Mouse (Mus musculus) hindbrain, embryonic 12.5 days (tissue): ENCODE measurements around the gene Numbl. TPM values are rescaled to one million over a fixed set of nuclear protein-coding genes. Genes with fewer than 3 reads are reported as not detected.

Source experiments
- ATAC-seq: fragments of 200-750 bp; cut with Nextera tagmentation; 2 replicates; pipeline ENCODE4 v1.8.0; 2017; ENCODE audit warnings: moderate TSS enrichment; ENCODE audit not compliant: low FRiP score
- H3K27ac ChIP-seq: fragments of 300-500 bp; sonication (generic); 2 replicates; pipeline ENCODE4 v1.5.1; 2016; ENCODE audit warnings: mild to moderate bottlenecking
- H3K27me3 ChIP-seq: fragments of 300-500 bp; sonication (generic); 2 replicates; pipeline ENCODE4 v1.6.1; 2016; ENCODE audit warnings: mild to moderate bottlenecking
- H3K36me3 ChIP-seq: fragments of 300-500 bp; sonication (generic); 2 replicates; pipeline ENCODE4 v1.6.1; 2016; ENCODE audit warnings: mild to moderate bottlenecking
- H3K4me1 ChIP-seq: fragments of 300-500 bp; sonication (generic); 2 replicates; pipeline ENCODE4 v1.6.1; 2016
- H3K4me2 ChIP-seq: fragments of 300-500 bp; sonication (generic); replicated peaks from 2 replicates; pipeline ENCODE4 v1.6.1; 2016; ENCODE audit warnings: mild to moderate bottlenecking
- H3K4me3 ChIP-seq: fragments of 300-500 bp; sonication (generic); 2 replicates; pipeline ENCODE4 v1.5.1; 2016; ENCODE audit warnings: mild to moderate bottlenecking
- H3K9ac ChIP-seq: fragments of 300-500 bp; sonication (generic); 2 replicates; pipeline ENCODE4 v1.6.1; 2016; ENCODE audit warnings: mild to moderate bottlenecking, moderate library complexity
- H3K9me3 ChIP-seq: fragments of 300-500 bp; sonication (generic); replicated peaks from 2 replicates; pipeline ENCODE4 v1.6.1; 2016; ENCODE audit warnings: mild to moderate bottlenecking
- whole genome bisulfite sequencing: fragments of 180-500 bp; shearing (Covaris S2); methylation state at CpG from one replicate; pipeline ENCODE4 v1.1.7; 2016; 5-methylcytosine and 5-hydroxymethylcytosine counted together
- polyA plus RNA-seq: library from polyadenylated mRNA; unstranded; fragments of >200 nt; fragmentation: Nextera tagmentation; extraction: Ambion mirVana; gene quantifications from 2 replicates; pipeline ENCODE4 v1.2.1, GENCODE M21; 2016

Gene Numbl
- polyA plus RNA-seq, 1 experiment from 2014 or later, result 60.2 TPM

DNA sequence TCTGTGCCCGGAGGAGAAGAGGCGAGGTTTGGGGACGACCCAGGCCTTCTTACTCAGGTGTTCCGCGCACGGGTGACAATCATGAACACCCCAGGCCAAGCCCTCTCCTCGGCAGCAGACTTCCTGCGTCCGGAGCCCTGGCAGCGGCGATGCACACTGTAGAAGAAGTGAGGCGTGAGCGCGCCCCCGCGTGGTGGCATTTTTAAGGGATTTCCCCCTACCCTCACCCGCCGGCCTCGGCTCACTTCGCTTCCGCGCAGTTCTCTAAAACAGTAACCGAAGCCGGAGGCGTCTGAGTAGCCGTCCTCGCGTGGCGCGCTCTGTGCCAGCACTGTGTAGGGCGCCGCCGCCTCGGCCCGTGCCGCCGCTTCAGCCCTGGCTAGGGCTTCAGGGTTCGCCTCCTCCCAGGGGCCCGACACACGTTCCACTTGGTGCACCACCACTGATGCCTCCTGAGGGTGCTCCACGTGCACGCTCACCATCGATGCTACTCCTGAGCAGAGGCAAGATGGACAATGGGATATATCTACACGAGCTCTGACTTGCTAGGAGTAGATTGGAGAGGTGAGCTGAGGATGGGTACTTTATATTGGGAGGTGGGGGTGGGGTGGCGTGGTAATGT lies 71.2 kb downstream of the Numbl start:
- 4% methylated on average over 45 of the region's 45 CpGs for WGBS
- Histone ChIP-seq H3K27ac (no peak overlapping the region), H3K4me2 (peak overlapping the region; percentile 47), H3K4me3 (peak overlapping the region; percentile 22), H3K4me1 (peaks cover 47% of the 10 kb centered on the region), H3K27me3 (peaks cover 99% of the 10 kb centered on the region), H3K36me3 (no peaks in the 10 kb centered on the region), H3K9ac (no peak overlapping the region), H3K9me3 (no peaks in the 10 kb centered on the region; the same call in 1 of the 2 replicates)
- ATAC-seq, result no peak

DNA sequence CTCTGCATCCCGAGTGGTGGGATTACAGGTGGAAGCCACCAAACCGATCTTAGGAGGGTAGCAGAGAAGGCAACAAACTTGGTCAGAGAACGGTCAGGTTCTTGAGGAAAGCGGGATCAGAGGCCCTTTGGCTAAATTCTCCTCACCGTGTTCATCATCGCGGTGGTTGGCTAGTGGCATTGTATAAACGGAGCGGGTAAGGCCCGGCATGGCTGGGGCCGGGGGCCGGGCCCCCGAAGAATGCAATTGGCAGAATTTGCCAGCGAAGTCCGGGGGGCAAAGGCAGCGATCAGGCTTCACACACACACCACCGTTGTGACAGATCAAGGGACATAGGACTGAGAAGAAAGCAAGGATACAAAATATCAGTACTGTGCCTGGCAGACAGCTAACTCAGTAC lies 71.7 kb downstream of the Numbl start:
- Histone ChIP-seq H3K27ac (no peak overlapping the region), H3K4me3 (no peak overlapping the region), H3K4me1 (peaks cover 50% of the 10 kb centered on the region), H3K9ac (no peak overlapping the region), H3K9me3 (no peaks in the 10 kb centered on the region; the same call in 1 of the 2 replicates), H3K36me3 (no peaks in the 10 kb centered on the region), H3K4me2 (no peak overlapping the region; the same call in 1 of the 2 replicates), H3K27me3 (peaks cover 99% of the 10 kb centered on the region)
- no peak for ATAC-seq
- WGBS, result 24% methylated on average over 17 of the region's 17 CpGs

DNA sequence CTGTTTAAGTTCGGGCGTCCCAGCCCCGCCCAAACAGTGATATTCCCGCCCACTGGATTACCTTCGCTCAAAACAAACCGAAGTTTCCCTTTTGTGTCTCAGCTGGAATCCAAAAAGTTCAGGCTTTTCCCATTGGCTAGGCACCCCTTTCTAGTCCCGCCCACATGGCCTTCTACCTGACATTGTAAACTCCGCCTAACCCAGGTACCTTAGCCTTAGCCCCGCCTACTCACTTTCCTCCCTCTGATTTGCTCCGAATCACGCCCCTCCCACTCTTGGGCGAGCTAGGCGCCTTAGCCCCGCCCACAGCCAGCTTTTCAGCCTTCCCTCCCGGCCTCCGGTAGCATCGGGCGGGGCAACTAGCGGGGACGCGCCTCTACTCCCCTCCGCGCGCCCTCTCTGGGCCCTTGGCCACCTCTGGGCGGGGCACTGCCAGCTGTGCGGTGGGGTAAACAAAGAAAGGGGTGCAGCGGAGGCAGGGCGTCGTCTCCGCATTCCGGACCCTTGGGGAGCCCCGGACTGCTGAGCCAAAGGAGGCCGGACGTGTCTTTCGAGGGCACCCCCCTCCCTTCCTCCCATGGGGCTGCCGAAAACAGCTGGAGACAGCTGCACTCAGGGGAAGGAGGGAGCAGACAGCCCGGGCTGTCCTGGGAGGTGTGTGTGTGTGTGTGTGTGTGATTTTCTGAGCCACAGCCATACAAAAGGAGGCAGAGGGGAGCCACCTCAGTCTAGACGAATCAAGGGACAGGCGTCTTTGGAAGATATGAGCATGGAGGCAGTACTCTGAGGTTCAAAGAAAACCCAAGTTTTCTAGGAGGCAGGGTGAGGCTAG lies 72.7 kb downstream of the Numbl start:
- Histone ChIP-seq H3K4me3 (peak overlapping the region; percentile 29), H3K4me2 (peak overlapping the region; percentile 50), H3K36me3 (no peaks in the 10 kb centered on the region), H3K4me1 (peaks cover 45% of the 10 kb centered on the region), H3K27ac (no peak overlapping the region), H3K9me3 (no peaks in the 10 kb centered on the region), H3K9ac (no peak overlapping the region), H3K27me3 (peaks cover 98% of the 10 kb centered on the region)
- ATAC-seq, result no peak
- 1% methylated on average over 39 of the region's 39 CpGs for WGBS

DNA sequence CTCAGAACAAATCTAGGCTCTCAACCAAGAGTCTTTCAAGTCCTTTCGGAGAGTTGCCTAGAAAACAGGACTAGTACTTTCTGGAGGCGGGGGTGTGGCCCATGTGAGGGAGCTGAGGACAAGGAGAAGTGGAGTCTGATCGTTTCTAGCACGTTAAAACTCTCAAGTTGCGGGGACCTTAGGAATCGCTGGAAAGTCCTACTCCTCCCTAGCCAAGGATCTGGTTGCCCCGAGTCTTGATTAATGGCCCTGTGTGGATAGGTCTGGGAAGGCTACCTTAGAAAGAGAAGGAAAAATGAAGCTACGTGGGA lies 73.3 kb downstream of the Numbl start:
- 3% methylated on average over 8 of the region's 8 CpGs for WGBS
- no peak for ATAC-seq

More for the DNA sequence above, 73.3 kb downstream of the Numbl start:
- H3K4me2 ChIP-seq, result no peak overlapping the region
- H3K9me3 ChIP-seq, result no peaks in the 10 kb centered on the region
- H3K36me3 ChIP-seq, result no peaks in the 10 kb centered on the region
- peak overlapping the region; percentile 29; the same call in 1 of the 2 replicates for H3K4me3 ChIP-seq
- no peak overlapping the region for H3K9ac ChIP-seq
- peaks cover 97% of the 10 kb centered on the region for H3K27me3 ChIP-seq
- no peak overlapping the region for H3K27ac ChIP-seq
- H3K4me1 ChIP-seq, result peaks cover 45% of the 10 kb centered on the region

Other genes starting within 250 kb of the Numbl start
- gene Cyp2a12, start 229.4 kb upstream of the Numbl start, polyA plus RNA-seq, result not detected in 2 replicates
- not detected in 2 replicates for gene Cyp2f2, start 138.5 kb upstream of the Numbl start, polyA plus RNA-seq
- gene Cyp2t4, start 104.7 kb upstream of the Numbl start, polyA plus RNA-seq, result 0.13 and 0.18 TPM in 2 replicates
- gene Egln2, start 91.6 kb upstream of the Numbl start, polyA plus RNA-seq, result 95.0 and 102 TPM in 2 replicates
- gene Rab4b, start 79.5 kb upstream of the Numbl start, polyA plus RNA-seq, result 86.6 and 101 TPM in 2 replicates
- gene Gm21983, start 77.3 kb upstream of the Numbl start, polyA plus RNA-seq, result 0.85 and 1.9 TPM in 2 replicates
- 20.0 and 25.6 TPM in 2 replicates for gene Mia, start 77.3 kb upstream of the Numbl start, polyA plus RNA-seq
- gene BC024978, start 62.7 kb upstream of the Numbl start, polyA plus RNA-seq, result 3.2 and 3.9 TPM in 2 replicates
- gene Snrpa, start 62.2 kb upstream of the Numbl start, polyA plus RNA-seq, result 233 and 254 TPM in 2 replicates
- gene Itpkc, start 29.8 kb upstream of the Numbl start, polyA plus RNA-seq, result 10.2 and 10.7 TPM in 2 replicates
- gene Coq8b, start 25.4 kb upstream of the Numbl start, polyA plus RNA-seq, result 23.2 and 24.3 TPM in 2 replicates
- gene Ltbp4, start 79.3 kb downstream of the Numbl start, polyA plus RNA-seq, result 8.7 and 8.9 TPM in 2 replicates
- 72.4 and 76.2 TPM in 2 replicates for gene Shkbp1, start 97.6 kb downstream of the Numbl start, polyA plus RNA-seq
- 0.43 and 0.59 TPM in 2 replicates for gene Gm20479, start 99.0 kb downstream of the Numbl start, polyA plus RNA-seq
- gene Sptbn4, start 189.3 kb downstream of the Numbl start, polyA plus RNA-seq, result 0.90 and 1.1 TPM in 2 replicates
- gene Blvrb, start 189.5 kb downstream of the Numbl start, polyA plus RNA-seq, result 26.6 and 27.3 TPM in 2 replicates
- 20.8 and 22.3 TPM in 2 replicates for gene Sertad3, start 215.3 kb downstream of the Numbl start, polyA plus RNA-seq
- gene Sertad1, start 228.5 kb downstream of the Numbl start, polyA plus RNA-seq, result 17.5 TPM in 2 replicates
- 2.5 and 3.5 TPM in 2 replicates for gene Prx, start 240.9 kb downstream of the Numbl start, polyA plus RNA-seq